Mouse (Mus musculus) heart, embryonic 13.5 days (tissue): Measurements from ENCODE around the gene Cyb5b. TPM values are rescaled to one million over a fixed set of nuclear protein-coding genes. Genes with fewer than 3 reads are reported as not detected.

Experiments
- ATAC-seq: fragments of 200-750 bp; cut with Nextera tagmentation; 2 replicates; pipeline ENCODE4 v1.8.0; 2017; ENCODE audit warnings: moderate TSS enrichment; ENCODE audit not compliant: insufficient number of reproducible peaks, low FRiP score, low TSS enrichment; ENCODE audit errors: extremely low read depth
- H3K27ac ChIP-seq: fragments of 300-500 bp; sonication (generic); replicated peaks from 2 replicates; pipeline ENCODE4 v1.5.1; 2015; ENCODE audit warnings: moderate library complexity, mild to moderate bottlenecking, inconsistent platforms
- H3K27me3 ChIP-seq: fragments of 300-500 bp; sonication (generic); replicated peaks from 2 replicates; pipeline ENCODE4 v1.6.1; 2015; ENCODE audit warnings: mild to moderate bottlenecking, inconsistent platforms
- H3K36me3 ChIP-seq: fragments of 300-500 bp; sonication (generic); 2 replicates; pipeline ENCODE4 v1.6.1; 2015; ENCODE audit warnings: mild to moderate bottlenecking, inconsistent platforms
- H3K4me1 ChIP-seq: fragments of 300-500 bp; sonication (generic); 2 replicates; pipeline ENCODE4 v1.6.1; 2015; ENCODE audit warnings: inconsistent platforms
- H3K4me2 ChIP-seq: fragments of 300-500 bp; sonication (generic); 2 replicates; pipeline ENCODE4 v1.6.1; 2015; ENCODE audit warnings: inconsistent platforms, mild to moderate bottlenecking, moderate library complexity
- H3K4me3 ChIP-seq: fragments of 300-500 bp; sonication (generic); 2 replicates; pipeline ENCODE4 v1.5.1; 2015; ENCODE audit warnings: moderate library complexity, mild to moderate bottlenecking, inconsistent platforms
- H3K9ac ChIP-seq: fragments of 300-500 bp; sonication (generic); 2 replicates; pipeline ENCODE4 v1.6.1; 2015; ENCODE audit warnings: inconsistent platforms, mild to moderate bottlenecking, moderate library complexity
- H3K9me3 ChIP-seq: fragments of 300-500 bp; sonication (generic); 2 replicates; pipeline ENCODE4 v1.6.1; 2016; ENCODE audit warnings: inconsistent platforms
- WGBS: fragments of 180-500 bp; shearing (Covaris S2); methylation state at CpG from one replicate; pipeline ENCODE4 v1.1.7; 2015; ENCODE audit warnings: mixed read lengths; 5-methylcytosine and 5-hydroxymethylcytosine counted together
- polyA plus RNA-seq: library from polyadenylated mRNA; unstranded; fragments of >200 nt; fragmentation: Nextera tagmentation; extraction: Ambion mirVana; gene quantifications from 2 replicates; pipeline ENCODE4 v1.2.1, GENCODE M21; 2015

Cyb5b gene
- polyA plus RNA-seq, 1 experiment from 2014 or later, result 60.2 TPM

DNA sequence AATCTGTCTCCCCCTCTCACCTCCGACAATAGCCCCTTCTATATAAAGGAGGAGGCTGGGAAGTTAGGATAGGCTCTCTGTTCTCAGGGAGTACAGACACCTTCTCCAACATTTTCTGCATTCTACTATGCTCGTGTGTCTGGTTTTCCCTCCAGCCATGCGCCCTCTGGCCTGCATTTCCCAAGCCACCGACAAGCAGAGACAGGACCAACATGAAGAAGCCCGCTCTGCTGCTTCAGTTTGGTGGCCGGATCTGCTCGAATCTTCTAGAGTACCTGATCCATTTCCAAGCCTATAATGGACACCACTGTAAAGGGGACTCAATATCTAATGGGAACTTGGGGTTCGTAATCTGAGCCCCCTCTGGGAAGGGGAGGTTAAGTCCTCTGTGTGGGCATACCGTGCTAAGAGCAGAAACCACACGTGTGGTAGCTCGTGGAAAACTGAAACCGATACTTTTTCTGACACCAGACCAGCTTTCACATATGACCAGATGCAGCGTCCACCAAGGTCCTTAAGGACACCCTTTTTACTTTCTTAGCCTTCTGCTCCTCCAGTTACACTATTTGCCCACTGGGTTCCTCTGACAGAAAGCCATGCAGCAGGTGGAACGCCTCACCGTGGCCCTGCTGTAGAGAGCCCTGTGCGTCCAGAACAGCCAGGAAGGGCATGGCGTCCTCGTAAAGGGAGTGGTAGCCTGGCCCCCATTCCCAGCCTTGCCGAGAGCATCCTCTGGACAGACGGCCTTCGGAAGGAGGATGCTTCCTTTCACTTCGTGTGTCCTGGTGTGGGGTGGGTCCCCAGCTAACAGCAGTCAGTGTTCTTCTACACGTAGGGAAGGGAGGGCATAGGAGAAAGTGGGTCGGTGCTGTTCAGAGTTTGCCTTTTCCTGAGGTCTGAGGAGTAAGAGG, 17.6 kb upstream of the Cyb5b start:
- Histone ChIP-seq H3K4me1 (peaks cover 41% of the 10 kb centered on the region), H3K27me3 (no peaks in the 10 kb centered on the region), H3K36me3 (no peaks in the 10 kb centered on the region), H3K4me2 (no peak overlapping the region), H3K9ac (no peak overlapping the region), H3K9me3 (no peaks in the 10 kb centered on the region), H3K27ac (peak overlapping the region; percentile 78; the same call in 1 of the 2 replicates), H3K4me3 (no peak overlapping the region)
- ATAC-seq, result no peak
- whole genome bisulfite sequencing, result 75% methylated on average over 24 of the region's 24 CpGs

DNA sequence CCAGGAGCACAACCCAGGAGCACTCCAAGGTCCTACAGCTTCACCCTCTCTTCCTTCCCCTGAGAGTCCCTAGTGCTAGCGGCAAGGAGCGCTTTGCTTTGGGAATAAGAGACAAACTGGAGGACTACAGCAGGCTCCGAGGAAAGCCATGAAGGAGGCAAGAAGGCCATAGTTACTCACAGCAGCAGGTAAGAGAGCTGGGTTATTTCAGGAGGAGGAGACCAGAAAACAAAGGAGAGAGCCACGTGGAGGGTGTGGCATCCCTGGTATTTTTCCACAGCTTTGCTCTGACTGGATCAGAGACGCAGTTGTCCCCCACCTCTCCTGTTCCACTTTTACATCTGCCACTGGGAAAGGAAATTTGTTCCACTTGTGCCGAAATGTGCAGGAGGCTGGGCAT, 16.6 kb upstream of the Cyb5b start:
- Histone ChIP-seq H3K4me3 (no peak overlapping the region), H3K27me3 (no peaks in the 10 kb centered on the region), H3K4me1 (peaks cover 38% of the 10 kb centered on the region), H3K9me3 (no peaks in the 10 kb centered on the region), H3K27ac (peak overlapping the region; percentile 78), H3K9ac (peak overlapping the region; percentile 68), H3K36me3 (no peaks in the 10 kb centered on the region), H3K4me2 (no peak overlapping the region)
- 45% methylated on average over 6 of the region's 6 CpGs for WGBS
- ATAC-seq, result no peak

DNA sequence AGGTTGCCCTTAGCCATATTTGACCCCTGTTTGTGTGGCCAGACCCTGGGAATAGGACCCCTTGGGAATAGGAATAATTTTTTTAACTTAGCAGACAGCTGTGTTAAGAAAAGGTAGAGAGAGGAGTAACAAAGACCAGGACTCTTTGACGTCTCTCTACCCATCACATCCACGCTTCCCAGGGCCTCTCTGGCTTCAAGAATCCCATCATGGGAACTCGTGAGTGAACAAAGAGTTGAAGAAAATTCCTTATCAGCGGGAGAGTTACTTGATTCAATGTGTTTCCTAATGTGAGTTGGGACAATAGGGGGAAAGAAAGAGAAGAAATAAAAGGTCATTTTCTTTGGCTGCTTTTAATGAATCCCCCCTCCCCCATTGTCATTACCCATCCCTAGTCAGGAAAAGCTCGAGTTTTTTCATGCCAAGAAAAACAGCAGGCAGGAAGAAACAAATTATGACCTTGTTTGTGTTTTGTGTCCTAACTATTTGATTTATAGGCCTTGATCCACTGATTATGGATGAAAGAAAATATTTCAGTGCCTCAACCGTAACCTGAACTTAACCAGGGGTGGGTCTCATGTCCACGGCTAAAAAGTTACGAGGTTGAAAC, 14.3 kb upstream of the Cyb5b start:
- no peak for ATAC-seq
- no peaks in the 10 kb centered on the region for H3K27me3 ChIP-seq
- H3K9ac ChIP-seq, result no peak overlapping the region
- peak overlapping the region; percentile 70 for H3K27ac ChIP-seq
- H3K9me3 ChIP-seq, result no peaks in the 10 kb centered on the region
- peaks cover 41% of the 10 kb centered on the region for H3K4me1 ChIP-seq
- H3K4me2 ChIP-seq, result no peak overlapping the region
- H3K4me3 ChIP-seq, result no peak overlapping the region
- H3K36me3 ChIP-seq, result no peaks in the 10 kb centered on the region
- WGBS, result 48% methylated on average over 8 of the region's 8 CpGs

DNA sequence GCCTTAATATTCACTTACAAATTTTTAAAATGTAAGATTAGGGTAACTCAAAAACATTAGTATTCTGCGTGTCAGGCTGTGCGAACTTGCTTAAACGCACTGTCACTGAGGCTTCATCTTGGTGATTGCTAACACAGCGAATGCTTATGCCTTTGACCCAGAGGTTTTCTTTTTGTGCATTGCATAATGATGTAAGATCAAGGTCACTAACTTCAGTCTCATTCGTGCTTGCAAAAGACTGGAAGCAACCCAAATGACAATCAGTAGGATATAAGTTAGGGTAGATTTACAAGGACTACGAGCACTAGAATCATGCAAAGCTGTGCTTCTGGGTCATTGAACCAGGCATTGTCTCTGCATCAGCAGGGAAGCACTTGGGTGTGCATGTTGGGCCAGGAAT, 12.8 kb upstream of the Cyb5b start:
- Histone ChIP-seq H3K27me3 (no peaks in the 10 kb centered on the region), H3K27ac (no peak overlapping the region), H3K9ac (no peak overlapping the region), H3K4me1 (peaks cover 39% of the 10 kb centered on the region), H3K4me2 (no peak overlapping the region), H3K9me3 (no peaks in the 10 kb centered on the region), H3K36me3 (no peaks in the 10 kb centered on the region), H3K4me3 (no peak overlapping the region)
- ATAC-seq, result no peak
- 88% methylated on average over 6 of the region's 6 CpGs for WGBS

DNA sequence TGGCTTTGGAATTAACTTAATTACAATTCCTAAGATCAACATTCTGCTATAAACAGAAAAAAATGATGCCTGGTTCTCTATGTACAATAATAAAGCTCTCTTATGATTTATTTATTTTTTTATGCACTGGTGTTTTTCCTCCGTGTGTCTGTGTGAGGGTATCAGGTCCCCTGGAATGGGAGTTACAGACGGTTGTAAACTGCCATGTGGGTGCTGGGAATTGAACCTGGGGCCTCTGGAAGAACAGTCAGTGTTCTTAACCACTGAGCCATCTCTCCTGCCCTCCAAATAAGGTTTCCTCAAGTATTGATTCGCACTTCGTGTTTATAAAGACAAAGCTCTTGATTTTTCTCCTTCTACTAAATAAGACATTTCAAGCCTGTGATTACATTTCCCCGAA, 12.1 kb upstream of the Cyb5b start:
- no peak overlapping the region for H3K9ac ChIP-seq
- no peak overlapping the region for H3K4me3 ChIP-seq
- 85% methylated on average over 5 of the region's 5 CpGs for WGBS
- ATAC-seq, result no peak
- H3K27me3 ChIP-seq, result no peaks in the 10 kb centered on the region
- H3K4me1 ChIP-seq, result peaks cover 32% of the 10 kb centered on the region
- H3K36me3 ChIP-seq, result no peaks in the 10 kb centered on the region
- no peaks in the 10 kb centered on the region for H3K9me3 ChIP-seq
- H3K27ac ChIP-seq, result no peak overlapping the region
- H3K4me2 ChIP-seq, result no peak overlapping the region

DNA sequence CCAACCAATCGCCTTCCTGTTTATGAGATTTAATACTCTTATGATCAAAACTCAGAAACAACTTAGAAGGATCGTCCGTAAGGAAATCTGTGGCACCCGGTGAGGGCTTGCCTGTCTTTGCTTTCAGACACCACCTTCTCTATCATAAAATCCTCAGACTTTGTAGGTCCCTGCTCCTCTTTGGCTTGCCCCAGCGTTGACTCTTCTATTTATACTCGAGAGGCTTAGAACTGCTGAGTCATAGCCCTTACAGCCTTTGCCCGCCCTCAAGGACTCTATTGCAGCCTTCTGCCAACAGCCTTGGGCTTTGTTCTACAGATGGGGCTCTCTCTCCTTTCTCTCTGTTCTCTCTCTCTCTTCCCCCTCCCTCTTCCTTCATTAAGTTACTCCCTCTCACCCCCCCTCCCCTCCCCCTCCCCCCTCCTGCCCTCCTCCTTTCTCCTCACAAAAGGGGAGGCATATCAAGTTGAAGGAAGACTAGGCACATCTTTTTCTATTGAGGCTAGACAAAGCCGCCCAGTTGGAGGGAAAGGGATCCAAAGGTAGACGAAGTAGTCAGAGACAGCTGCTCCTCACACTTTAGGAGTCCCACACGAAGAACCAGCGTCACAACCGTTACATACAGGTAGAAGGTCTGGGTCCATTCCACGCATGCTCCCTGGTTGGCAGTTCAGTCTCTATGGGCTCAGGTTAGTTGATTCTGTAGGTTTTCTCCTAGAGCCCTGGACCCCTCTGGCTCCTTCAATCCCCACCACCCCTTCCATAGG, 10.6 kb upstream of the Cyb5b start:
- Histone ChIP-seq H3K27ac (peak overlapping the region; percentile 78), H3K36me3 (no peaks in the 10 kb centered on the region), H3K27me3 (no peaks in the 10 kb centered on the region), H3K4me3 (no peak overlapping the region), H3K4me1 (peaks cover 22% of the 10 kb centered on the region), H3K9ac (no peak overlapping the region), H3K4me2 (peak overlapping the region; percentile 49), H3K9me3 (no peaks in the 10 kb centered on the region)
- ATAC-seq, result peak; percentile 73; the same call in 1 of the 2 replicates
- WGBS, result 39% methylated on average over 13 of the region's 13 CpGs

DNA sequence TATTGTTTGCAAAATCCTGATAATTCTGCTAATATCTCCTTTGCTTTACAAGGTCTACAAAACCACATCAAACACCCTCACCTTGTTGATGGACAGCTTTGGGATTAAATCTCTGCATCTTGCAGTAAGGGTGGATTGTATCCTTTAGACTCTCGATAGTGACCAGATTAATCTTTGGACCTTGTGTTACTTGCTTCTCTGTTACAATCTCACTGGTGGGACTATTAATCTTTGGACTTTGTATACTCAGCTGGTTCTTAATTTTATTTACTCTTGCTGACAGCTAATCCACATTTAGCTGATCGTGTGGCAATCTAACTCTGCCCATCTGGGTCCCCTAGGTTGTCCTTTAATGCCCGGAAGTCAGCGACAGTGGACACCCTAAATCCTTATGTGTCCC, 7.9 kb upstream of the Cyb5b start:
- Histone ChIP-seq H3K9me3 (no peaks in the 10 kb centered on the region), H3K9ac (no peak overlapping the region), H3K4me2 (no peak overlapping the region), H3K4me3 (no peak overlapping the region), H3K27me3 (no peaks in the 10 kb centered on the region), H3K4me1 (peaks cover 15% of the 10 kb centered on the region), H3K36me3 (no peaks in the 10 kb centered on the region), H3K27ac (no peak overlapping the region)
- 81% methylated on average over 4 of the region's 4 CpGs for WGBS
- no peak for ATAC-seq

DNA sequence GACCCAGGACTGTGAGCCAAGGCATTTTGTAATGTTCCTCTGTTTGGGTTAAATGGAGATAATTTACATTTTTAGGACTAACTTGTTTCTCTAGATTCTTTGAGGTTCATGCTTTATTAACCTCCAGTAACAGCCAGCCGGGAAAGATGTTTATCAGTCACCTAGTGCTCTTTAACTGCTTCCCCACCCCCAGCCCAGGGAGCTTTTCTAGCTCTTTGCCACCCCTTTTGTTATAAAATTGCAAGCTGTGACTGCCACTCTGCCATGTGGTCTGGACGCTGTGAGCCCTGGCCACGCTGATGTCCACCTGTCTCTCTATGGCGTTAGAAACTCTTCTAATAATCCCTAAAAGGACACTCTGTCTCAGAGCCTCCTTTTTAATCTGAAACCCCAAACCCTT, 6.9 kb upstream of the Cyb5b start:
- Histone ChIP-seq H3K9me3 (no peaks in the 10 kb centered on the region), H3K27ac (no peak overlapping the region), H3K4me2 (no peak overlapping the region), H3K4me3 (no peak overlapping the region), H3K36me3 (no peaks in the 10 kb centered on the region), H3K4me1 (peaks cover 15% of the 10 kb centered on the region), H3K27me3 (no peaks in the 10 kb centered on the region), H3K9ac (no peak overlapping the region)
- ATAC-seq, result no peak
- 56% methylated on average over 4 of the region's 4 CpGs for WGBS

DNA sequence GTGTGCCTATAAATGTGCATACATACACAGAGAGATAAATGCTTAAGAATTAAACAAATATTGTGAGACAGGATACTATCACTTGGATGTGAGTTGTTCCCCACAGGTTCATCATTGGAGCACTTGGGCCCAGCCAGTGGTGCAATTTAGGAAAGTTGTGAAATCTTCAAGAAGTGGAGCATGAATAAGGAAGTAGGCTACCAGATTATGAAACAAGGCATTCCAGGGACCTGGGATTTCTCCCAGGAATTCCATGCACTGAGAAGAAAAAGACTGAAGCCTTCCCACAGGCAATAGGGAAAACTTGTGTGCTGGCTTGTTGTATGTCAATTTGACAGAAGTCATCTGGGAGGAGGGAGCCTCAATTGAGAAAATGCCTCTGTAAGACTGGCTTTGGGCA, 4.3 kb upstream of the Cyb5b start:
- ATAC-seq, result no peak
- H3K4me2 ChIP-seq, result no peak overlapping the region
- H3K4me3 ChIP-seq, result no peak overlapping the region
- no peaks in the 10 kb centered on the region for H3K27me3 ChIP-seq
- H3K9ac ChIP-seq, result no peak overlapping the region
- H3K4me1 ChIP-seq, result peaks cover 6% of the 10 kb centered on the region
- H3K9me3 ChIP-seq, result no peaks in the 10 kb centered on the region
- no peak overlapping the region for H3K27ac ChIP-seq
- H3K36me3 ChIP-seq, result no peaks in the 10 kb centered on the region

DNA sequence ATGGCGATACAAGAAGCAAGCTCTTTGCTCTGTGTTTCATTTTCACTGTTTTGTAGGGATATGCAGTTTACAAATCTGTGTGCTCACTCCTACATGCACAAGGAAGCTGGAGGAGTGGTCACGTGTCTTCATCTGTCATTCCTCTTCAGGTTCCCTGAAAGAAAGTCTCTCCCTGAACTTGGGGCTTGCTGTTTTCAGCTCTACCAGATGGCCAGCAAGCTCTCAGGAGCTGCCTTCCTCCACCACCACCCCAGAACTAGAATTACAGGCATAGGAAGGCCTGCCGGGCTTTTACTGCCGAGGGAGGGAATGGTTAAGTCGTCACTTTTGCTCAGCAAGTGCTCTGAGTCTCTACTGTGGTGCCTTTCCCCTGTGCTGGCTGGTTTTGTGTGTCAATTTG, 1.6 kb upstream of the Cyb5b start:
- 77% methylated on average over 5 of the region's 5 CpGs for WGBS
- no peak overlapping the region for H3K27ac ChIP-seq
- H3K9ac ChIP-seq, result no peak overlapping the region
- H3K4me3 ChIP-seq, result no peak overlapping the region
- no peaks in the 10 kb centered on the region for H3K27me3 ChIP-seq
- peaks cover 16% of the 10 kb centered on the region for H3K36me3 ChIP-seq
- no peak for ATAC-seq
- H3K4me1 ChIP-seq, result peaks cover 16% of the 10 kb centered on the region
- H3K9me3 ChIP-seq, result no peaks in the 10 kb centered on the region
- H3K4me2 ChIP-seq, result no peak overlapping the region

DNA sequence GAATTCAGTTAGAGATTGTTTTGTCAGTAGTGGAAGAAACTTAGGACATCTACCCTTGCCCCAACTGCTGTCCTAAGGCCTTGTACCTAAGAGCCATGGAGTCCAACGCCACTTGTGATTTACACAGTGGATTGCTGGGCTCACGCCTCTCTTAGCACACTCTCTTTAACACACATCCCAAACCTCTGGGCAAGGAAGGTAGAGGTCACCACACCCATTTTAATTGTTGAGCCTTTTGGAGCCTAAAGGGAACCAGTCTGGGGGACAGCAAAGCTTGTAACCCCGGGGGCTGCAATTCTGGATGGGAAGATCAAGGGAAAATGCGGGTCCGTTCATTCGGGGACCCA, 410 bp upstream of the Cyb5b start:
- Histone ChIP-seq H3K4me2 (peak overlapping the region; percentile 83), H3K27ac (peak overlapping the region; percentile 85), H3K9me3 (no peaks in the 10 kb centered on the region), H3K4me3 (peak overlapping the region; percentile 98), H3K36me3 (peaks cover 27% of the 10 kb centered on the region), H3K4me1 (peaks cover 16% of the 10 kb centered on the region), H3K9ac (peak overlapping the region; percentile 97), H3K27me3 (no peaks in the 10 kb centered on the region)
- ATAC-seq, result no peak
- 31% methylated on average over 6 of the region's 6 CpGs for WGBS
